Mouse (Mus musculus) kidney, adult 18-20 months (tissue): ENCODE results near the gene Kcnb1.
"Not testable (repeated sequence)": the region's sequence is repeated elsewhere in the genome, so short reads cannot be mapped to it uniquely, and the experiment has no call there.

Source experiments
- DNase-seq: peaks from one replicate; pipeline ENCODE4 v3.0.0; 2021

Gene Kcnb1

DNA sequence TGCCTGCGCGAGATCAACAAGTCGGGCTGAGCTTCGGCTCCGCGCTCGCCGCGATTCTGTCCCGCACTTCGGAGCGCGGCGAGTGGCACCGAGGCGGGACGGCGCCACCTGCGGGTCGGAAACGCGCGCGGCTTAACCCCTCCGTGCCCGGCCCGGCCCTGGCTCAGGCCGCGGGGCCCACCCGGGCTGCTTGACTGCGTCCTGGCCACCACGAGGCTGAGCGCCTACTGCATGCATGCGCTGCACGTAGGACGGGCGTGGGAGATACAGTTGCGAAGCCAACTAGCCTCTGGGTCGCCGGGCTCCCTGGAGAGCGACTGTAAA, at the start of gene Kcnb1:
Gene Kcnb1 (minus strand): TSS at position 80 of the 324 bp plus-strand sequence.
- peak; percentile 73 for DNase-seq

DNA sequence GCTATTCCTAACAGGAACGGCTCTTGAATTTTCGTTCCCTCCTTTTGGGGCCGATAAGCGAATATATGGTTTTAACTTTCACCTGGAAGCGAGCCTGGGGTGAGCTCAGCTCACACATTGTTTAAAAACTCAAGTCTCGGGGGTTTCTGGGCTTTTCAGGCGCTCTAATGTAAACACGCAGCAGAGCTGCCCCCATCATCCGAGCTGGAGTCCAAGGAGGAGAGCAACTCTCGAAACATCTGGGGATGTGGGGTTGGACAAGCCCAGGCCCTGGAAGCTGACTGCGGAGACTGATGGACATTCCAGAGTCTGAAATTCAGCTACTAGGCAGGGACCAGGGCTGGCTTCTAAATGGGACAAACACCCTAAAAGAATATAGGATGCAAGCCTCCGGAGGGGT, 49.3 kb upstream of the Kcnb1 start:
- DNase-seq: no peak

DNA sequence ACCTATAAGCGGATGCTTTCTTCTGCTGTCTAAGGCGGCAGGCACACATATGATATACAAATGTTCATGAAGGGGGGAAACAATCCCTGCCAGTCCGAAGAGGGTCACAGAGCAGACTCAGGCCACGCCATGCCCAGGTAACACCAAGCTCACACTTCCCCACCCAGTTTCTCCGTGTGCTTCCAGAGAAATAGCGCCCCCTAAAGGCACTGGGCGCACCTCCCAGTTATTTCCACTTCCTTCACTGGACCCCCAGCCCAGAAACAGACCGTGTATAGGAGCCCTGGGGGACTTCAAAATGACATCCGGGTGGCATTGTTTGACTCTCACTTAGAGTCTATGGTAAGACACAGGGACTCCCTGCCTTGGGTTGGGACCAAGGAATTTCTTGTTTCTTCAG, 47.3 kb upstream of the Kcnb1 start:
- DNase-seq: no peak

GRCm38 (mm10) chr2:167236174-167236573, 46.2 kb upstream of the Kcnb1 start:
- no peak for DNase-seq

- DNase-seq: no peak
These were observed 45.5 kb upstream of the Kcnb1 start for GRCm38 (mm10) chr2:167235338-167236018.

DNA sequence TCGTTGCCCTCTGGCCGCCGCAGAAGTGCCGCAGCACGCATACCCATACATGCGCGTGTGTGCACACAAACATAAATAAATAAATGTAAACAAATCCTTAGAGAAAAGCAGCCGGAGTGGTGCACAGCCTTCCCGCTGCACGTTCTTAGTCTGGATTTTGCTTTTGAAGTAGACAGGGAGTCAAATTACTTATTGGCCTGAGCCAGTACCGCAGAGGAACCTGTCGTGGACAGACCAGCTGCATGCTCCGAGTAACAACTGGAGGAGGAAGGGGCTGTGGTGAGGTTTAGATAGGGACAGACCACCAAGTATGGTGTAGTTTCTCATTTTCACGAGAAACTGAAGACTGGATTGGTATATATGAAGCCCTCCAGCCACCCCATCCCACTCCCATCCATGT, 43.8 kb upstream of the Kcnb1 start:
- DNase-seq: no peak

GRCm38 (mm10) chr2:167233009-167233335, 43.0 kb upstream of the Kcnb1 start:
- DNase-seq: no peak

DNA sequence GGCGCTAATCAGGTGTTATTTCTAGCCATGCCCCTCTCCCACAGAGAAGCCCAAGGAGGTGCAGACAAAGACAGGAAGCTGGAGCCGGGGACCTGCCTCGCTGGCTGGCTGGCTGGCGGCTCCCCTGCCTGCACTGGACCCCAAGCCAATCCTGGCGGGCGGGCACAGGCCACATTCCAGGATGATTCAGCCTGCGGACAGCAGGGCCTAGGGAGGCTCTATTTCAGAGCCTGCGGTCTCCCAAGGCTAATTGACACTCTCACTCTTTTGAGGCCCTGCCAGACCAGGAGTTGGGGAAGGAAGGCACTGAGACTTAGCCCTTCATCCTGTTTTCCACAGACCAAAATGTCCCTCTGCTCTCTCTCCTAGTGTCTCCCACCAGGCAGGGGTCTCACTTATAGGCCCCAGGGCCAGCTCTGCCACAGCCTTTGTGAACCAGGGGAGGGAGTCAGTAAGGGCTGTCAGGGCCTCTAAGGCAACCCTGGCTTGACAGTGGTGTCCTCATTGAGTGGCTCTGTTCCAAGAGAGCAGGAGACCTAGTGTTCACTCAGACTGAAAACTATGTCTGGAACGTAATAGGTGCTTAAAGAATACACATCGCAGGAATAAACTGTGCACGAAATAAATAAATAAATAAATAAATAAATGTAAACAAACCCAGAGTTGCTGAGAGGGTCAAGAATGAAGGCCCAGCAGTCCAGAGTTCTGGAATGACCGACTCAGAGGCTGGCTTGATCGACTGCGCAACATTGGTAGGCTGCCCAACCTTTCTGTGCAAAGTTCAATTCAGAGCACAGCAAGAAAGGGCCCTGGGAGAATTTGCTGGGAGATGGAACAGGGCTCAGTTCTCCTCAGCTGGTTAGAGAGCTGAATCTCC, 42.4 kb upstream of the Kcnb1 start:
- DNase-seq: peak; percentile 63

DNA sequence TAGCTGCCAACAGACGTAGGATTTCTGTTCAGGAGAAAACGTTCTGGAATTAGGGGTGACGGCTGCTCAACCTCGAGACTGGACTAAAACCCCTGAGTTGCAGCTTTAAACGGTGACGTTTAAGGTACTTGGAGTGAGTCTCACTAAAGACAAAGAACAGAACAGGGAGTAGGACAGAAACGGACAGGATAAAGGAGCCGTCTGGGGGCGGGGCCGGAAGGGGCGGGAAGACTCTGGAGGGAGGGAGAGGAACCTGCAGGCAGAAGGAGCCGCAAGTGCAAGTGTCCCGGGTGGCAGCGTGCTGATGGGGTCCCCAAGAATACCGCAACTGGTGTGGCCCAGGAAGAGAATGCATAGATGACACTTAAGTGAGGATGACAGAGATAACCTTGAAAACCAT, 40.6 kb upstream of the Kcnb1 start:
- DNase-seq: no peak

DNA sequence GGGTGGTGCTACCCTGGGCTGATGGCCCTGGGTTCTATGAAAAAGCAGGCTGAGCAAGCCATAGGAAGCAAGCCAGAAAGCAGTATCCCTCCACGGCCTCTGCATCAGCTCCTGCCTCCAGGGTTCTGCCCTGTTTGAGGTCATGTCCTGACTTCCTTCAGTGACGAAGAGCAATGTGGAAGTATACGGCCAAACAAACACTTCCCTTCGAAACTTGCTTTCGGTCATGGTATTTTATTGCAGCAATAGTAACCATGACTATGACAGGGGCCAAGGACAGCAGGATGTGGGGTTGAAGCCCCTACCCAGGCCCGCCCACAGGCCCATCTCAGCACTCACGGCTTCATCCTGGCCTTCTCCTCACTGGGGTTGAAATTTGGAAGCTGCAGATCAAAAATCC, 35.0 kb upstream of the Kcnb1 start:
- no peak for DNase-seq

DNA sequence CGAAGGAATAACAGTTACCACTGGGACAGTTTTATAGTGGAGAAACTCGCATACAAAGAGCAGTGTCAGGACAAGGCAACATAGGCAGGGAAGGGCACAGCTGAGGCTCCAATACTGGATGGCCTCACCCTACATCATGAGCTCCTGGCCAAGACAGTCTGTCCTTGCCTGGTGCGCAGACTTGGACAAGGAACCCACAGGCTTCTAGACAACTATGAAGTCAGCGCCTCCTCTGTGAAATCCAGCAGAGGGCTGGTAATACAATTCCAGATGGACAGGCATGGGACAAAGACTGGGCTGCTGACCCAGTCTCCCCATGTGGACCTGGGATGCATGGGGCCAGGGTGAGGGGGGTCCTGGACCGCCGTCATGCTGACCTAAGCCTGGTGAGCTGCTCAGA, 34.2 kb upstream of the Kcnb1 start:
- DNase-seq: no peak

DNA sequence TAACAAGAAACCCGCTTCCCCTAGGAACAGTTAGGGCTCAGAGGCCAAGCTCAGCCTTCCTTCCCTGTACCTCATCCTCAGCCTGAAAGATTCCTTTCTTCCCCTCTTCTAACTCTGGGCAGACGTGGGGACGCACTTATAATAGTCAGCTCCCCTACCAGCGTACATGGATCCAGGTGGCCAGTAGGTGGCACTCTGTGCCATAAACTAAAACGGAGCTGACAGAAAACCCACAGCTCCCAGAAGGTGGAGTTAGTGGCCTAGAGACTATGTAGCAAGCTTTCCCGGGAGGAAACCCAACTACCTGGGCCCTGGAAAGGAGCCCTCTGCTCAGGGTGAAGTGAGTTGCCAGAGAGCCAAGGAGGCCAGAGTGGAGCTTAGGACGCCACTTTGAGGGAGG, 32.2 kb upstream of the Kcnb1 start:
- DNase-seq: peak; percentile 82

DNA sequence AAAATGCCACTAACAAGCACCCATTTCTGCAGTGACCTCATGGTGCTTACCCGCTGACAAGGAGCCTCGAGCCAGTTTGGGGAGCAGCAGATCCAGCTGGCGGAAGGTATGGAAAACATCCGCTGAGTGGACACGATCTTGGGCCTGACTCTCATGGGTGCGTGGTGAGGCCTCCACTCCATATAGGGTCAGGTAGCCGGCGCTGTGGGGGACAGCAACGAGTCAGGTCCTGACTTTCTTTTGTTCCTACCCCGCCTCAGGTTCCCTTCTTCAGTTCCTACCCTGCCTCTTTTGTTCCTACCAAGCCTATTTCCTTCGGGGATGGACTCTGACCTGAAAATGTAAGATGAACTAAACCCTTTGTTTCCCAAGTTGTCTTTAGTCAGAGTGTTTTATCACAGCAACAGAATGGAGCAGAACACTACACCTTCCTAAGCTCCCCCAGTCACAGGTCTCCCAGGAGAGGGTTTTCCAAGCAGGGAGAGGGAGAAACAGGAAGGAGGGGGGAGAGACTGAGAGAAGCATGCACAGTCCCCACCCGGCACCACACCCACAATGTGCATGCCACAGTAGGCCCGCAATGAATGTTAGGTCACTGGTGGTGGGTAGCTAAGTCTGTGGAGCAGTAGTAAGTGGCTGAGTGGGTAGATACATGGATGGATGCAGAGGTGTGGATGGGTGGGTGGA, 31.3 kb upstream of the Kcnb1 start:
- DNase-seq: no peak

- no peak for DNase-seq
These were observed 30.8 kb upstream of the Kcnb1 start for GRCm38 (mm10) chr2:167220736-167221135.

GRCm38 (mm10) chr2:167219154-167219775, 29.3 kb upstream of the Kcnb1 start:
- DNase-seq: peak; percentile 86

- no peak for DNase-seq
These were observed 23.7 kb upstream of the Kcnb1 start for GRCm38 (mm10) chr2:167213666-167214065.

- DNase-seq: no peak
These were observed 23.1 kb upstream of the Kcnb1 start for GRCm38 (mm10) chr2:167213076-167213475.

DNA sequence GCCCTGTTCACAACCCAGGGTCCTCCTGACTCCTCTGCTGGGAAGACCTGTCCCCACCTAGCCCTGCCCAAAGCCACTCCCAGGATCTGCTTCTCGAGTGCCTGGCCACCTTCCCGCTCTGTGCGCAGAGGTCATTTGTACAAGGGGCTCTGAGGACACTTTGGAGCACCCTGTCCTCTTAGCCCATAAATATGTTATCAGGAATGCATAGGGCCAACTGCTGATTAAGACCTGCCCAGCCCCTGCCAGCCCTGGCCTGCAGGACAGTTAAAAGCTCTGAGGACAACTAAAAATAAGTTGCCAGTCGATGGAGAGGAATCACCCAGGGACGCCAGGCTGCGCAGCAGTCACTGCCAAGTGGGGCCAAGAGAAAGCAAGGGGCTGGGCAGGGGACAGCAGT, 22.6 kb upstream of the Kcnb1 start:
- no peak for DNase-seq

DNA sequence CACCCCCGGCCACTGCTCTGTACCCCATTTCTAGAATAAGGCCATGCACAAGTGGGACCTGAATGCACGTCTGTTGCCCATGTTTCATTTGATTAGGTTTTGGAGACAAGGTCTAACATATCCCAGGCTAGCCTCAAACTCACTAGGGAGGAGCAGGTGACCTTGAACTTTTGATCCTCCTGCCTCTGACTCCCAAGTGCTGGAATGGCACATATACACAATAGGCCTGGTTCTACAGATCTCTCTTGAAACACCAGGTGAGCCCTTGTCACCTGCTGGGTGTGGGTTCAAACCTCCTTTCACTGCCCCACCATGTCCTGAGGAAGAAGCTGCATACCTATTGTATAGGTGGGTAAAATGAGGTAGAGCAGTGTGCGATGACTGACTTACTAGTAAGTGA, 22.1 kb upstream of the Kcnb1 start:
- DNase-seq: no peak

- DNase-seq: no peak
These were observed 19.9 kb upstream of the Kcnb1 start for GRCm38 (mm10) chr2:167209900-167210299.

- no peak for DNase-seq
These were observed 19.0 kb upstream of the Kcnb1 start for GRCm38 (mm10) chr2:167208984-167209383.

DNA sequence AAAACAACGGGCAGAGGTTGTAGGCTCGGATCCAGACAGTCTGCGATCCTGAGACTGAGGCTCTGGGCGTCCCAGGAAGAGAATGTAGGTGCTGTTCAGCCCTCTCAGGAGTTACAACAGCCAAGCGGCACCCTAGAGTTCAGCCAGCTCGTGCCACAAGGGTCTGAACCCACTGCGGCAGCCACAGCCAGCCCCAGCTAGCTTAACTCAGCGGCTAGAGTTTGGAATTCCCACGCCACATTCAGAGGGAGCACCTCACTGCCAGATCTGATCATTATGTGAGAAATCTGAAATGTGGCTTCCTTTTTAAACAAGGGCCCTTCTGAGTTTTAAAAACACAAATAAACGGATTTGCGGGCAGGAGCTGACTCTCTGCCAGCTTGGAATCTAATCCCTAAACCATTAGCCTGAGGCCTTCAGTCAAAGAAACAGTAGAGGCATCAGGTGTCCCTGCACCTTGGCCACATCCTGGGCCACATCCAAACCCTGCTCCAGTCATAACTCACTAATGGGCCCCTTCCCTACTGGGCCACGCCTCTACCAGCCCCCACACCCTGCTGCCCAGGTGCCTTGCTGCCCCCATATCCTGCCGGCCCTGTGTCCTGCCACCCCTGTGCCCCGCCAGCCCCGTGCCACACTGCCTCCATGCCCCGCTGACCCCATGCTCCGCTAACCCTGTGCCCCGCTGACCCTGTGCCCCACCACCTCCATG, 16.1 kb upstream of the Kcnb1 start:
- DNase-seq: no peak

DNA sequence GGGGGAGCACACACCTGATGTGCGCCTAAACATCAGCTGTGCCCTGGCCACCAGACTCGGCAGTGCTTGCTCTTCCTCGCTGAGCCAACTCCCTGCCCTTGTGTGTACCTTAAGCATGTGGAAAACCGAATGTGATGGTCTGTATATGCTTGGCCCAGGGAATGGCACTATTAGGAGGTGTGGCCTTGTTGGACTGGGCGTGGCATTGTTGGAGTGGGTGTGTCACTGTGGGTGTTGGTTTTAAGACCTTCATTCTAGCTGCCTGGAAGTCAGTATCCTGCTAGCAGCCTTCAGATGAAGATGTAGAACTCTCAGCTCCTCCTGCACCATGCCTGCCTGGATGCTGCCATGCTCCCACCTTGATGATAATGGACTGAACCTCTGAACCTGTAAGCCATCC, 14.7 kb upstream of the Kcnb1 start:
- DNase-seq: not testable (repeated sequence)
